Mouse (Mus musculus): Measurements from ENCODE around the gene Gm26602. TPM values are rescaled to one million over a fixed set of nuclear protein-coding genes. Genes with fewer than 3 reads are reported as not detected.

Gm26602 gene
- polyA plus RNA-seq (2015; fragmentation: Nextera tagmentation; extraction: Ambion mirVana) = 15.7 TPM in 1 of 2 replicates, not detected in the other

- Histone ChIP-seq H3K4me2 (no peak within 1 kb of the TSS), H3K36me3 (peaks cover 20% of the 10 kb centered on the region), H3K27me3 (no peaks in the 10 kb centered on the region), H3K27ac (no peak within 1 kb of the TSS), H3K9ac (no peak within 1 kb of the TSS), H3K4me1 (replicated peaks) (peaks cover 34% of the 10 kb centered on the region), H3K4me3 (no peak within 1 kb of the TSS), H3K9me3 (replicated peaks) (no peaks in the 10 kb centered on the region)
- no peak for ATAC-seq (replicated peaks; ENCODE audit: insufficient number of reproducible peaks, insufficient read depth, low FRiP score, low read depth)
- 94% methylated on average over 4 of the region's 4 CpGs for WGBS
Observed at GRCm38 (mm10) chr10:79910556-79910955, at the start of gene Gm26602. Gene Gm26602, plus strand, starts transcription at chr10:79910856.

DNA sequence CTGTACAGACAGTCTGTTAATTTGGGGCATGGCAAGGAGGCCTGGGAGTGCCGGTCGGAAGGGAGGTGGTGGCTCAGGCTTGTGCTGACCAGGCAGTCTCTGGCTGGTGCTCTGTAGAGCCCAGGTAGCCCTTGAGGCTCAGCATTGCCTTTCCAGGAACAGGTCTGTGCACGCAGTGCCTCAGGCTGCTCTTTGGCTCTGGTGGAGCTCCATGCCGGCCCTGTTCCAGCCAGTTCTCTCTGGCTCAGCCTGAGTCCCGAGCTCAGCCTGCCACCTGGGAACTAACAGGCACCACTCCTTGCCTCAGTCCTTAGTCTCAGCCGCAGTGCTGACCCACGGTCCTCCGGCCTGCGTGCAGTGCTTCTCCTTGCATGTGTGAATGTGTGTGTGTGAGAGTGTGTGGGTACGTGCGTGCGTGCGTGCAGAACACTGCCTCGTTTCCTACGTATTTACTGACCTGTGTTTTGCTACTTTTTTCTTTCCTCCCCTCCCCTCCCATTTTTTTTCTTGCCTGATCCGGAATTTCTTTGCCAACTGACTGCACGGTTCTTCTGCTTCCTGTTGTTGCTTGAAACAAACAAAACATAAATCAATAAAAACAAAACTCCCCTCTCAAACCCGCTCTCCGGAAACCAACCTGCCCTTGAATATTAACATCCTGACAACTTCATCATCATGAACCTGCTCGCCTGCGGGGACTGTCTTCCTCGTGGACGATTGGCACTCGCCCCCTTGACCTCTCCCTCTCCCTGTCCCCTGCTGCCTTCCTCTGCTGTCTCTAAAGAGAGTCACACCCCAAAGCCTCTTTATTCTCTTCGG, 49.2 kb upstream of the Gm26602 start:
- H3K27me3 ChIP-seq = no peaks in the 10 kb centered on the region
- H3K9me3 ChIP-seq (replicated peaks) = no peaks in the 10 kb centered on the region
- no peak overlapping the region for H3K4me3 ChIP-seq
- peaks cover 65% of the 10 kb centered on the region for H3K36me3 ChIP-seq
- peaks cover 58% of the 10 kb centered on the region for H3K4me1 ChIP-seq (replicated peaks)
- ATAC-seq (replicated peaks; ENCODE audit: insufficient number of reproducible peaks, insufficient read depth, low FRiP score, low read depth) = no peak
- 80% methylated on average over 25 of the region's 25 CpGs for WGBS
- no peak overlapping the region for H3K9ac ChIP-seq
- 0 out of 2 replicates have a peak overlapping the region, but pooled peaks have one; percentile 7 for H3K27ac ChIP-seq
- no peak overlapping the region for H3K4me2 ChIP-seq

- Histone ChIP-seq H3K27ac (no peak overlapping the region), H3K4me1 (replicated peaks) (peaks cover 50% of the 10 kb centered on the region), H3K9me3 (replicated peaks) (no peaks in the 10 kb centered on the region), H3K36me3 (peaks cover 62% of the 10 kb centered on the region), H3K27me3 (no peaks in the 10 kb centered on the region), H3K4me2 (no peak overlapping the region), H3K4me3 (no peak overlapping the region), H3K9ac (no peak overlapping the region)
- no peak for ATAC-seq (replicated peaks; ENCODE audit: insufficient number of reproducible peaks, insufficient read depth, low FRiP score, low read depth)
- whole genome bisulfite sequencing = 88% methylated on average over 23 of the region's 23 CpGs
Observed at GRCm38 (mm10) chr10:79862049-79862788, 48.4 kb upstream of the Gm26602 start.

GRCm38 (mm10) chr10:79862925-79863324, 47.7 kb upstream of the Gm26602 start:
- H3K27ac ChIP-seq = no peak overlapping the region
- peaks cover 62% of the 10 kb centered on the region for H3K36me3 ChIP-seq
- 61% methylated on average over 10 of the region's 10 CpGs for WGBS
- H3K9me3 ChIP-seq (replicated peaks) = no peaks in the 10 kb centered on the region
- no peaks in the 10 kb centered on the region for H3K27me3 ChIP-seq
- H3K4me3 ChIP-seq = no peak overlapping the region
- no peak for ATAC-seq (replicated peaks; ENCODE audit: insufficient number of reproducible peaks, insufficient read depth, low FRiP score, low read depth)
- H3K4me1 ChIP-seq (replicated peaks) = peaks cover 43% of the 10 kb centered on the region
- H3K9ac ChIP-seq = no peak overlapping the region
- no peak overlapping the region for H3K4me2 ChIP-seq

GRCm38 (mm10) chr10:79864351-79865188, 46.1 kb upstream of the Gm26602 start:
- H3K4me2 ChIP-seq = no peak overlapping the region
- H3K9ac ChIP-seq = no peak overlapping the region
- no peaks in the 10 kb centered on the region for H3K27me3 ChIP-seq
- no peaks in the 10 kb centered on the region for H3K9me3 ChIP-seq (replicated peaks)
- H3K4me1 ChIP-seq (replicated peaks) = peaks cover 26% of the 10 kb centered on the region
- no peak overlapping the region for H3K4me3 ChIP-seq
- H3K36me3 ChIP-seq = peaks cover 52% of the 10 kb centered on the region
- 52% methylated on average over 10 of the region's 10 CpGs for WGBS
- no peak overlapping the region for H3K27ac ChIP-seq
- 0 out of 2 replicates have a peak, but pooled peaks have one; percentile 5 for ATAC-seq (replicated peaks; ENCODE audit: insufficient number of reproducible peaks, insufficient read depth, low FRiP score, low read depth)

DNA sequence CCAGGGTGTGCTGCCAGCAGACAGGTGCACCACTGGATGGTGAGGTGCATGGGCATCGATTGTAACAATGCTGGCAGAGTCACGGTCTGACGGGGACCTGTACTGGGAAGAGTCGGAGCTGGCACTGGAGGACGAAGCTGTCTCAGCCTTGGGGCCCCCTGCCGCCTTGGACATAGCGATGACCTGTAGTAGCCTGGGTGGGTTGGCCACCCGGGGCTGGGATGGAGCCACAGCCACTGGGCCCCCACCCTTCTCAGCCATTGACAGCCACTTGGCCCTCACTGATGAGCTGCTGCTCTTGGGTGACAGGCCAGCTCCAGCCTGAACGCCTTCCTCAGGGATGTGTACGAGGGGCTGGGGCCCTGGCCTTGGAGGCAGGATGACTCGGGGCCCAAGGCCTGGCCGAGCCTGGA, 45.5 kb upstream of the Gm26602 start:
- H3K4me2 ChIP-seq = no peak overlapping the region
- peaks cover 20% of the 10 kb centered on the region for H3K4me1 ChIP-seq (replicated peaks)
- peak; percentile 25 for ATAC-seq (replicated peaks; ENCODE audit: insufficient number of reproducible peaks, insufficient read depth, low FRiP score, low read depth)
- WGBS = 51% methylated on average over 12 of the region's 12 CpGs
- peak overlapping the region; percentile 3; the same call in 1 of the 2 replicates for H3K9ac ChIP-seq
- no peaks in the 10 kb centered on the region for H3K9me3 ChIP-seq (replicated peaks)
- H3K27me3 ChIP-seq = no peaks in the 10 kb centered on the region
- peak overlapping the region; percentile 57 for H3K27ac ChIP-seq
- H3K36me3 ChIP-seq = peaks cover 46% of the 10 kb centered on the region
- no peak overlapping the region for H3K4me3 ChIP-seq

GRCm38 (mm10) chr10:79865801-79866295, 44.8 kb upstream of the Gm26602 start:
- Histone ChIP-seq H3K27me3 (no peaks in the 10 kb centered on the region), H3K4me1 (replicated peaks) (peaks cover 17% of the 10 kb centered on the region), H3K9ac (no peak overlapping the region), H3K4me2 (no peak overlapping the region), H3K9me3 (replicated peaks) (no peaks in the 10 kb centered on the region), H3K4me3 (no peak overlapping the region), H3K27ac (0 out of 2 replicates have a peak overlapping the region, but pooled peaks have one; percentile 57), H3K36me3 (peaks cover 39% of the 10 kb centered on the region)
- WGBS = 59% methylated on average over 19 of the region's 19 CpGs
- peak; percentile 12 for ATAC-seq (replicated peaks; ENCODE audit: insufficient number of reproducible peaks, insufficient read depth, low FRiP score, low read depth)

- H3K36me3 ChIP-seq = peaks cover 32% of the 10 kb centered on the region
- no peaks in the 10 kb centered on the region for H3K27me3 ChIP-seq
- H3K27ac ChIP-seq = no peak overlapping the region
- WGBS = 73% methylated on average over 11 of the region's 11 CpGs
- no peak overlapping the region for H3K4me3 ChIP-seq
- H3K9ac ChIP-seq = no peak overlapping the region
- H3K9me3 ChIP-seq (replicated peaks) = no peaks in the 10 kb centered on the region
- ATAC-seq (replicated peaks; ENCODE audit: insufficient number of reproducible peaks, insufficient read depth, low FRiP score, low read depth) = no peak
- H3K4me1 ChIP-seq (replicated peaks) = peaks cover 17% of the 10 kb centered on the region
- no peak overlapping the region for H3K4me2 ChIP-seq
Observed at GRCm38 (mm10) chr10:79866601-79867000, 44.1 kb upstream of the Gm26602 start.

DNA sequence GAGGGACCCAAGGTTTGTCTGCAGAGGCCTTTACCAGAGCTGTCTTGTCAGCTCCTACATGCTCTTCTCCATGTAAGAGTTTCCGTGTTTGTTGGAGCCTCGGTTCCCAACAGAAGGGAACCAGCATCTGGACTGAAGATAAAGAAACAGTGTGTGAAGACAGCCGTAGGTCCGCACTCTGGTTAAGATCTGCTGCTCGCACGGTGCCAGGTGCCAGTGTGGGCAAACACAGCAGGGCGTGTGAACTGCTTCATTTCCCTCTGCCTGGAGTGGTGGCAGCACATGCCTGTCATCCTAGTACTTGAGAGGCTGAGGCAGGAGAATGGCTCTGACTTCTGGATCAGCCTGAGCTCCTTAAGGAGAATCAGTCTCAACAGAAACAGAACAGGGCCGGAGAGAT, 38.8 kb upstream of the Gm26602 start:
- 89% methylated on average over 8 of the region's 8 CpGs for WGBS
- no peak overlapping the region for H3K9ac ChIP-seq
- H3K4me3 ChIP-seq = no peak overlapping the region
- ATAC-seq (replicated peaks; ENCODE audit: insufficient number of reproducible peaks, insufficient read depth, low FRiP score, low read depth) = no peak
- no peak overlapping the region for H3K27ac ChIP-seq
- peaks cover 18% of the 10 kb centered on the region for H3K4me1 ChIP-seq (replicated peaks)
- H3K4me2 ChIP-seq = no peak overlapping the region
- H3K27me3 ChIP-seq = 0 out of 2 replicates have a peak, but pooled peaks cover 4% of the 10 kb centered on the region
- H3K9me3 ChIP-seq (replicated peaks) = no peaks in the 10 kb centered on the region
- no peaks in the 10 kb centered on the region; the same call in 1 of the 2 replicates for H3K36me3 ChIP-seq

DNA sequence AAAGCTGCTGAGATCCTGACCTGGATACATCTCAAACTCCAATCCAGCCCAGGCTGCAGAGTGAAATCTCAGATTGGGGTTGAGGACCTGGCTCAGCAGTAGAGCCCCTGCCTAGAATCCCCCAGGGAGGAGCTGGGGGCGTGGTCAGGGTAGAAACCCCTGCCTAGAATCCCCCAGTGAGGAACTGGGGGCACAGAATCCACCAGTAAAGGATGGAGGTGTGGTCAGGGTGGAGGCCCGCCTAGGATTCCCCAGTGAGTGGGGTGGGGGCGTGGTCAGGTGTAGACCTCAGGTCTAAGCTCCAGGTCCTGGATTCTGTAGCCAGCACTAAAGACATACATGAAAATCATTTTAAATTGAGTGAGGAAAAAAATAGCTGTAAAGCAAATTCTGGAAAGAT, 37.8 kb upstream of the Gm26602 start:
- WGBS = 45% methylated on average over 3 of the region's 3 CpGs
- ATAC-seq (replicated peaks; ENCODE audit: insufficient number of reproducible peaks, insufficient read depth, low FRiP score, low read depth) = no peak
- H3K4me1 ChIP-seq (replicated peaks) = peaks cover 18% of the 10 kb centered on the region
- no peak overlapping the region for H3K27ac ChIP-seq
- no peak overlapping the region for H3K9ac ChIP-seq
- H3K9me3 ChIP-seq (replicated peaks) = no peaks in the 10 kb centered on the region
- H3K4me3 ChIP-seq = no peak overlapping the region
- 0 out of 2 replicates have a peak, but pooled peaks cover 4% of the 10 kb centered on the region for H3K27me3 ChIP-seq
- H3K36me3 ChIP-seq = no peaks in the 10 kb centered on the region; the same call in 1 of the 2 replicates
- H3K4me2 ChIP-seq = no peak overlapping the region

All from heart, embryonic 15.5 days (tissue).